Mouse (Mus musculus): ENCODE data around the gene Cntnap1.

- no peak for TF ChIP-seq CTCF (IDR thresholded peaks at IDR 0.05; ENCODE audit: extremely low read depth, insufficient read depth, insufficient read length, insufficient replicate concordance)
- TF ChIP-seq POLR2A (IDR thresholded peaks at IDR 0.05; ENCODE audit: low read depth, low read length): no peak
Measured at GRCm38 (mm10) chr11:101194137-101194536, 23.8 kb downstream of the Cntnap1 start.
